Mouse (Mus musculus) lung, adult 2 months (tissue): Measurements from ENCODE around the gene Pde8b.
A peak's percentile ranks its signal among the peaks of the same experiment; 100 is the strongest.

Experiments used
- CTCF ChIP-seq: fragments of 200-500 bp; IDR thresholded peaks from 2 replicates; pipeline ENCODE4 v1.5.1; 2011; ENCODE audit warnings: mild to moderate bottlenecking, low read length, control low read depth; ENCODE audit not compliant: insufficient read depth
- POLR2A ChIP-seq: fragments of 200-500 bp; IDR thresholded peaks from 2 replicates; pipeline ENCODE4 v1.6.1; 2011; ENCODE audit warnings: low read depth, mild to moderate bottlenecking, control low read depth, low read length, borderline replicate concordance; ENCODE audit errors: extremely low read depth

GRCm38 (mm10) chr13:94976219-94977186 lies 273.6 kb downstream of the Pde8b start, which contains the start of gene Wdr41:
- TF ChIP-seq POLR2A: peak; percentile 48; the same call in 1 of the 2 replicates
- TF ChIP-seq CTCF: peak; percentile 78
